Mouse (Mus musculus) adrenal gland, adult 2 months (tissue): ENCODE results near the gene Krt81. TPM values are rescaled to one million over a fixed set of nuclear protein-coding genes. Genes with fewer than 3 reads are reported as not detected.
A peak's percentile ranks its signal among the peaks of the same experiment; 100 is the strongest.

Experiments
- DNase-seq: peaks from one replicate; pipeline ENCODE4 v3.0.0; 2021
- long read RNA-seq: library from polyadenylated mRNA; stranded (forward); transcript quantifications from one replicate; pipeline ENCODE4 v2.0.0, GENCODE M21; 2021
- polyA plus RNA-seq: library from polyadenylated mRNA; depleted of rRNA; stranded (reverse); fragments of >200 nt; gene quantifications from 2 replicates; pipeline ENCODE4 v1.2.3, GENCODE M21; 2012; rRNA removed
- total RNA-seq, 2 experiments: library from RNA; stranded (reverse); gene quantifications; 2 replicates each; pipeline ENCODE4 v1.2.3; 2021

Gene Krt81
- total RNA-seq, result not detected
- polyA plus RNA-seq, result not detected in 2 replicates
- long read RNA-seq, result 0 reads

GRCm38 (mm10) chr15:101463651-101464050, at the start of gene Krt81:
Krt81 (minus strand) TSS chr15:101463751.
- no peak for DNase-seq

DNA sequence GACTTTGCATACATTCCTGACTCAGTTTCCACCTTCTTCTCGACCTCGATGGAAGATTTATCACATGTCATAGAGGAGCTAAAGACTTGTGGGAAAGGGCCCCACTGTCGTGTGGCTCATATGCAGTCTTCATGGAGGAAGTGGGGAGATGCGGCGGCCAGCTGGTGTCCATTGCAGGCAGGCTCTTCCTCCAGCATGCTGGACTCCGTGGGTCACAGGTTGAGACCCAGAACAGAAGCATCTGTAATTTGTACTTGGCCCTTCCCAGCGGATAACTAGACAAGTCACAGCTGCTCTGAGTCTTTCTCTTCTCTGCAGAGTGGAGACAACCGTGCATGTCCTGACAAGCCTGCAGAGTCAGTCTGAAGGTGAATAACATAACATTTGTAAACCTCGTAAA, 44.7 kb upstream of the Krt81 start:
- DNase-seq, result no peak

DNA sequence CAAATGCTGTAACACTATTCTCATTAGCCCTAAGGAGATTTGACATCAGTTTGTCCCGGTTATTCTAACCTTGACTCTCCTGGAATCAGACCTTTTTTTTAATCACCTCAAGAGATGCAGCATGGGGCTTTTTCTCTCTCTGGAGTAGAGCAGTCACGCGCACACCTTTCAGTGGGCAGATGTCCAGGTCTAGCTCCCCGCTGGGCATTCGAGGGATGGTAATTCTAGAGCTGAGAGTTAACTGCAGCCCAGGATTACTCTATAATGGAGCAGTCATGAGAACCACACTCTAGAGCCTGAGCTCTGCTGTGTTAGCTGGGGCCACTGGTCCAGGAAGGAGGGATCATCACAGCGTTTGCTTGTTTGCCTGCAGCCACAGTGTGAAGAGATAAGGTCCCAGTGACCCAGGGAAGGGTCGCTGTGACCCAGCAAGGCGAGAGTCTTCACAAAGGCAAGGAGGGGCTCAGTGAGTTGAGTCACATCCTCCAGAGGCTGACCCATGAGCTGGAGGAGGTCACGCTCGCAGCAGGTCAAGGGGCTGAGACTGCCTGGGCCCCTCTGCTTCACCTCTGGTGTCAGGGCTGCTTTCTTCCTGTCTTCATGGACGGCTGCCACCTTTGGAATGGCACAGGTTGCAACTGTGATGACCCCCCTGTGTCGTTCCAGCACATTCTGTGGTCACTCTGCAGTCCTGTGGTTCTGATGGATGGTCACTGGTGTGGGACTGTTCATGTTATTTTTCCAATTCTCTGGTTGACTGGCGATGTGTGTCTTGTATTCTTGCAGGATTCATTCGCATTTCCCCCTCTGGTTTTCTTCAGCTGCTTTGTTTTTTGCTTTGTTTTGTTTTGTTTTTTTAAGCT, 43.6 kb upstream of the Krt81 start:
- no peak for DNase-seq

DNA sequence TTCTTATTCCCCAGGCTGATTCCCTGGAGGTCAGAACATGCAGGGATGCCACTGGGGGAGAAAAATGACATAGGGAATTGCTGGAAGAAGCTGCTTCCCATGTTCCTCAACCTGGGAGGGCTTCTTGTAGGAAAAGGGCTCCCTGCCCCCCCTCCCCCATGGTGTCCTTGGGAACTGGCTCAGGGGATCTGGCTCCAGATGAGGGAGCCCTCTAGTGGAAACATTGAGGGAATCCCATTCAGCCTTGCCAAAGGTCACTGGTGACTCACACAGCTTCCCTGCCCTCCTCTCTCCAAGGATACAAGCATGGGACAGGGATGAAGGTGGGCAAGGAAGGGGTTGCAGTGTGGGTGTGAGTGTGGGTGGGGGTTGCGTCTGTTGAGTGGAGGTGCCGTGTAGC, 33.6 kb upstream of the Krt81 start:
- DNase-seq, result peak; percentile 87

- no peak for DNase-seq
Measured at GRCm38 (mm10) chr15:101495266-101495665, 31.7 kb upstream of the Krt81 start.

GRCm38 (mm10) chr15:101494203-101494602, 30.7 kb upstream of the Krt81 start:
- DNase-seq, result peak; percentile 14

- DNase-seq, result no peak
Measured at GRCm38 (mm10) chr15:101493713-101494112, 30.2 kb upstream of the Krt81 start.

- no peak for DNase-seq
Measured at GRCm38 (mm10) chr15:101492718-101493117, 29.2 kb upstream of the Krt81 start.

DNA sequence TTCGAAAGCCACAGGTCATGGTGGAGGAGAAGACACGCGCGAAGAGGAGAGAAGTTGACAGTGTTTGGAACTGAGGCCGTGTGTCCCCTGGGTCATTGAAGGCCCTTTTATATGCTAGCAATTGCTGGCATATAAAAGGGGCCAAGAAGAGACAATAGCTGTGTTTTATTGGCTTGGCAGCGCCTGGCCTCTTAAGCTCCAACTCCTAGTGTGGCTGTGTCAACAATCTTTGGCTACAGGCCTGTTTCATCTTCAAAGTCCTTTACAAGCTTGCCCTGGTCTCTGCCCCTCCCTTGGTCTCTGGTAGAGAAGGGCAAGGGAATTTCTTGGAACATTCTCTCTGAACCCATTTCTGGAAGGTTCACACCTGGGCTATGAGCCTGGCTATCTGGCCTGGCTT, 27.9 kb upstream of the Krt81 start, which contains the start of gene Krt83:
TSS of gene Krt83 (minus strand) at position 82 of the 400 bp plus-strand sequence.
- no peak for DNase-seq

GRCm38 (mm10) chr15:101485911-101486635, 22.5 kb upstream of the Krt81 start:
- DNase-seq, result no peak

- no peak for DNase-seq
Measured at GRCm38 (mm10) chr15:101484939-101485338, 21.4 kb upstream of the Krt81 start.

- DNase-seq, result no peak
Measured at GRCm38 (mm10) chr15:101483646-101484045, 20.1 kb upstream of the Krt81 start.

DNA sequence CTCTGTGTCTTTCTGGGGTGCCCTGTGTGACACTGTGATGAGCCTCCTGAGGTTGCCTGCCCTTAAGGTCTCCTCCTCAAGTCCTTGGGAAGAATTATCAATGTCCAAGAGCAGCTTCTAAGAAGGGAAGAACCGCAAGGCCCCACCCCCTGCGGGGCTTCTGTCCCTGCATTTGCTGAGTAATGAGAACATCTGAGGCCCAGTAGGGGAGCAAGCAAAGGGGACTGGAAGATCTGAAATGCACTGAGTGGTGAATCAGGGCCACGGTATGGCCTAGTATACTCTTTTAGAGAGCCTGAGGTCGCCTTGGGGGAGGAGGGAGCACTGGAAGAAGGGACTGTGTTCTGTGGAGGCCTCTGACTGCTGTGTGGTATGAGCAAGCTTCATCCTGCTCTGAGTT, 18.5 kb upstream of the Krt81 start:
- no peak for DNase-seq

GRCm38 (mm10) chr15:101479666-101480060, 16.1 kb upstream of the Krt81 start:
- no peak for DNase-seq

DNA sequence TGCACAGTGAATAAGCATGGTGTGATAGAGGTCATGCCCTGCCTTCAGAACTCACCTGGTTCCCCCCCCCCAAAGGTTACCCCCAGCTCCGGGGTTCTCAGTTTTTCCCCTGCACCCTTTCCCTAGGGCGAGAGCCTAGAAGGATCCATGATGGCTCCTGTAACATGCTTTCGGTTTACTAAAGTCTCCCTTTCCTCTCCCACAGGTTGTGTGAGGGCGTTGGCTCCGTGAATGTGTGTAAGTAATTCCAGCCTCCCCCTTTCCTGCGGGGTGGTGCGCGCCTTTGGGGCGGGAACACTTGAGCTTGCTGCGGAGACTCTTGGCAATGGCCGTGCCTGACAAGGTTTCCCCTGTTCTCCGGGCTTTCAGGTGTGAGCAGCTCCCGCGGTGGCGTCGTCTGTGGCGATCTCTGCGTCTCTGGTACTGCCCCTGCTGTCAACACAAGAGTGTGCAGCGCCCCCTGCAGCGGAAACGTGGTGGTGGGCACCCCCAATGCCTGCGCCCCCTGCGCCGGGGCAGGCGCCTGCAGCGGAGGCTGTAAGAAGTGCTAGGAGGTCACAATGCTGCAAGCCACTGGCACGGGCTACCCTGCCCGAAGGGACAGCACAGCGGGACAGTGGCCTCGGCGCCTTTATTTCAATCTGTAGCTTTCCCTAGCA, 15.6 kb upstream of the Krt81 start:
- DNase-seq, result peak; percentile 37

DNA sequence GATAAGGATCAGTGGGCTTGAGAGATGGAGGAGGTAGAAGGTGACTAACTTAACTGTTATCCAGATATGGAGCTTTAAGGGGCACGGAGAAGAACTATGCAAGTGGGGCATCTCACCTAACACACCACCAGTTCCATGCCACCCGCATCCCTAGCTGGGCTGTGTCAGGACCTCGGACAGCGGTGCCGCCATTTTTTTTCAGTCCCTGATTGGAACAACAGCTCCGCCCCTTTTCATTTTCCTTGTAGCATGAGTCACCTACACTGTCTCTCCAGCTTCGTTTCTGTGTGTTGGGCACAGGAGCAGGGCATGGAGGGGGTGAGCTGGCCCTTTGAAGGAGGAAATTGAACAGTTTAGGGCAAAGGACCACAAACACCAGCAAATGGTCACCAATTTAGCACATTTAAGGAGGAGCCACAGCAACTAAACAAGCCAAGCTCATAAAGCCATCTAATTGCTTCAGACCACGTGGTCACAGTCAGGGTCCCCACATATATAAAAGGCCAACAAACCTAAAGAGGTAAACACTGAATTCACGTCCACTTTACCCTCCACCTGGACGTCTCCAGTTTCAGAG, 9.5 kb upstream of the Krt81 start, which contains the start of gene Krt86:
TSS of gene Krt86 (plus strand) at position 527 of the 577 bp plus-strand sequence.
- peak; percentile 65 for DNase-seq

DNA sequence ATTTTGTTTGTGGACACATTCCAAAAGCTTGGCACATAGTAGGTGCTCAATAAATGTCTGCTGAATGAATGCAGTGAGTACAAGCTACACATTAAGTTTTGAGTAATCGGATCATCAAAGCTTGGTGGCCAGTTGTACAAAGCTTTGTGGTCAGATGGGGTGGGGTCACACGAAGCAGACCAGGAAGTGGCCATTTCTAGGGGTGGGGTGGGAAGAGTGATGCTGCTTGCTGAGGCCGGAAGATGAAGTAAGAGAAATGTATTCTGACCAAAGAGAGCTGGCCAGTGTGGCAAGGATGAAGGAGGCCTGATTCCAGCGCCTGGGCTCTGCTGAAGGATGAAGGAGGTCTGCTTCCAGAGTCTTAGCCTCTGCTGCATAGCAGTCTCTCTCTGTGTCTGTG, 5.5 kb upstream of the Krt81 start:
- DNase-seq, result no peak

DNA sequence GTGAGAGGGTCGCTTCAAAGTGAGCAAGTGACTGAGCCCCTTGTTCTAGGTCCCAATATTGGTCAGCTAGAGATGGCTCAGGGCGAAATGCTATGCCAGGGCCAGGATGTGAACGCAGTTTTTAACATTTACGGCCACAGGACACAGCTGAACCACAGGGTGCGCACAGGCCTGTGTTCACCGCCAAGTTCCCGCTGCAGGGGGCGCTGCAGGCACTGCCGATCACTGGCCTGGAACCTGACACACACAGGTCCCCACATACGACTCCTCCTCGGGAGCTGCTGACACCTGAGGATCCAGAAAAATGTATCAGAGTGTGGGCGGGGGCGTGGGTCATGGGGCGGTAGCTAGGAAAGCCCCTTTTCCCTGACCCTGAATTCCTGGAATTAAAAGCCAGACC, 4.3 kb downstream of the Krt81 start:
- no peak for DNase-seq

- peak; percentile 23 for DNase-seq
Measured at GRCm38 (mm10) chr15:101458361-101458930, 5.1 kb downstream of the Krt81 start.

GRCm38 (mm10) chr15:101455891-101456290, 7.7 kb downstream of the Krt81 start:
- DNase-seq, result no peak

DNA sequence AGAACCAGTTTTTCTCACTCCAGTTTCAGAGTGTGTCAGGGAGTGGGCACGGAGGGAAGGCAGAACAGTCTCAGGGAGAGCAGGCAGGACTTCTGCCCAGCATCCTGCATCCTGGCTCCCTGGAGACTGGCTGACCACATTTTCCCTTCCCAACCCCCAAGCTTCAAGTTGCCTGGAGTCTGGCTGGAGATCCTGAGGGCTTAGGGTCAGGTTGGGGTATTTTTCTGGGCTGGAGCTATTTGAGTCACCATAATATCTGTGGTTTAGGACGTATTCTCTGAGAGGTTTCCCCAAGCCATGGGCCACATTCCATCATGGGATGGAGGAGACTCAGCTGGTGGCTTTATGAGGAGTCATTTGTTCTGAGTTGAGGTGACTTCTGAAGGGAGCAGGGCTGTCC, 8.3 kb downstream of the Krt81 start:
- DNase-seq, result no peak

- no peak for DNase-seq
Measured at GRCm38 (mm10) chr15:101454774-101455173, 8.8 kb downstream of the Krt81 start.
